Mouse (Mus musculus) gastrocnemius, postnatal 14 days (tissue): ENCODE results near the gene Saysd1. TPM values are rescaled to one million over a fixed set of nuclear protein-coding genes. Genes with fewer than 3 reads are reported as not detected.
A peak's percentile ranks its signal among the peaks of the same experiment; 100 is the strongest.

Experiments used
- DNase-seq: peaks from one replicate; pipeline ENCODE4 v3.0.0; 2021; ENCODE audit warnings: mixed read lengths
- intact Hi-C: fragments of 180-260 bp; cut with DNase I; formaldehyde crosslinking; loops from one replicate; pipeline ENCODE4 v1.15.1; 2025; ENCODE audit warnings: low total_unique reads
- total RNA-seq, 2 experiments: library from RNA; stranded (reverse); gene quantifications; 2 replicates each; pipeline ENCODE4 v1.2.3; 2021

Saysd1 gene
- total RNA-seq, 2 experiments from 2014 or later, result 1.7 to 1.8 TPM

DNA sequence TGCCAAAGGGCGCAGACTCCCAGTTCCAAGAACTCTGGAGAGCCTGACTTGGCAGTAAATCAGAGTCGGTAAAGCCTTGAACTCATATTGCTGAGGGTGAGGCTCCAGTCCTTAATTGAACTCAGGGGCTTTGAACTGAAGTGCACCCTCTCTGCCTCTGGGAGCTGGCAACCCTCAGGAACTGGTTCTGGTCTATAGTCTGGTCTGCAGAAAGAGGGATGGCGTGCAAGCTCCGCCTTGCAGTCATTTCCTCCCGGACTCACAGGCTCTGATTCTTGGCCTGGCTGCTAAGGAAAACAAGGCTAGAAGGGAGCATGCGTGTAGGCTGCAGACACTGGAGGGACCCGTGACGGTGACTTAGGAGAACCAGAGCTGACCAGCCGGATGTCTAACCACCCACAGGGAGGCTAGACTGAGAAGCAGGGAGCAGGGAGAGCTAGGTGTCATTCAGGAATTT lies 22.2 kb downstream of the Saysd1 start:
- intact Hi-C loops, result no loop called here
- DNase-seq, result peak; percentile 25

DNA sequence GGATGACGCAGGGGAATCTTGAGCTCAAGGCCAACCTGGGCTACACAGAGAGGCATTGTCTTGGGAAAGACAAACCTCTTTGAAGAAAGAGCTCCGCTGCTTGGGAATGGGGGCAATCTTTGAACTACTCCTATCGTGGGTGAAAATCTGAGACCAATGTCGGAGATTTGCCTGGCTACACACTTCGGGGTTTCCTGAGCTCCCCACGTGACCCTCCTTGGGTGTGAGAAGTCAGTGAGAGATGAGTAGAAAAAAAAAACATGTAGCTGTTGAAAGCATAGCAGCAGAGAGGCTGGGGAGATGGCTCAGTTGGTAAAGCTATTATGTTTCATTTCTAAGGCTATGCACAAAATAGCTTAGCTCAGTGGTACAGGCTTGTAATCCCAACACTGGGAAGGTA lies 23.4 kb downstream of the Saysd1 start:
- no peak for DNase-seq
- intact Hi-C loops, result loop anchor here (1.0 kb wide), 1 partner anchor 143 kb away; no protein-coding TSS in a partner anchor

DNA sequence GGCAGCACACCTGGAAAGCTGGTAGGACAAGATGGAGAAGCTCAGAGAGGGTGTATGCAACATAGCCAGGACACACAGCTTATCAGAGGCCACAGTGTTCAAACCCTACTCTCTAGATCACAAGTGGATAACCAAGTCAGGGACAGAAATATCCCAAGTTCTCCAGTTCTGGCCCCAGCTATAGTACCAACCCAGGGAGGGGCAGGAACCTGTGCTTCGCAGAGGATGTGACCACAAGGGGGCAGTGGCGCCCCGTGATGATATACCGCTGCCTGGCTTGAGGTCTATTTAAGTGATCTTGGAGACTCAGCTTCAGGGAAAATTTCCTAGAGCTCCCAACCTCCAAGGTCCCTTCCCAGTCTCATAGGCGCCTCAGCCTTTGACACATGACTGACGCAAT lies 24.4 kb downstream of the Saysd1 start:
- DNase-seq, result peak; percentile 86
- intact Hi-C loops, result loop anchor here (1.0 kb wide), 1 partner anchor 144 kb away; no protein-coding TSS in a partner anchor

DNA sequence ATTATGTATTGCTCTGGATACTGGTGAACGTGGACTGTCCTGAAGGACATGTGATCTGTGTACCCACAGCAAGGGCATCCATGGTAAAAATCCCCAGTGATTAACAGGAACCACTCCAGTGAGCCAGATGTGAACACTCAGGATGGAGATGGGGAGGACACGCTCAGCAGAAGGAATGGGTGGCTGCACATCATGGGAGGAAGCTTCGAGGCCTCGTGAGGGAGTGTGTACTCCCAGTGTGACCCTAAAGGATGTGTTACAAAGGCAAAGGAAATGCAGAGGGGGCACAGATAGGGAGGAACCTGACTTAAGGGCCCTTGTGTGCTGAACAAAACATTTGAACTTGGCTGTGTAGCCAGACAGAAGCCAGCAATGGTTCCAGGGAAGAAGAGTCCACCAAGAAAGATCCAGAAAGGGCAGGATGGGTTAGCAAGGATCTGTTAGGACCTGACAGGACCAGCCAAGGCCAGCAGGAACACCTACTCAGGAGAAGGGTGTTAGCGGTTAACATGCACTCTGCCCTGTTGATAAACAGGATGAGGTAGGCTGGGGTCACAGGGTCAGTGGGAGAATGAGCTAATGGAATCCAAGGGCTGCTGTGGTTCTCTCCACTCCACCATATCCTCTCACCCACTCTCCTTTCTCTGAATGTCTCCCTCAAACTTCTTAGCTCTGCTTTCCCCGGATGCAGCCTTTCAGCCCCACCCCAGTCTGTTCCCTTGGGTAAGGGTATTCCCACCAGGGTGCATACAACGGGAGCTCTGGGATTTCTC lies 25.0 kb downstream of the Saysd1 start:
- intact Hi-C loops, result no loop called here

DNA sequence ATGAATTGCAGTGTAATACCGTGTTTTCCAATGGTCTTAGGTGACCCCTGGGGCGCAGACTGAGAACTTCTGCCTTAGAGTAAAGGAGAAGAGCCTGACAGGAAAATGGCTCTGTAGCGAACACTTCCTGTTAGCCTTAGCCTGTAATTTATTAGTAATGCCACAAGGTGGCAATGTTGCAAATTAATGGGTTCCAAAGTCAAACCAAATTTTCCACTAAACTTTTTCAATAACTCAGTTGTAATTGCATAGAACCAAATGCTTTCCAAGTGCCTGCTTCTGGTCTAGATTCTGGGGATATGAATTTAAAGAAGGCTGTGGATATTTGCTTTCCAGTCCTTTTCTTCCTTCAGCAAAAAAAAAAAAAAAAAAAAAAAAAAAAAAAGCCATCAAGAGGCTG lies 26.1 kb downstream of the Saysd1 start:
- intact Hi-C loops, result no loop called here
- no peak for DNase-seq

More for the DNA sequence above, 25.0 kb downstream of the Saysd1 start:
- DNase-seq, result no peak

DNA sequence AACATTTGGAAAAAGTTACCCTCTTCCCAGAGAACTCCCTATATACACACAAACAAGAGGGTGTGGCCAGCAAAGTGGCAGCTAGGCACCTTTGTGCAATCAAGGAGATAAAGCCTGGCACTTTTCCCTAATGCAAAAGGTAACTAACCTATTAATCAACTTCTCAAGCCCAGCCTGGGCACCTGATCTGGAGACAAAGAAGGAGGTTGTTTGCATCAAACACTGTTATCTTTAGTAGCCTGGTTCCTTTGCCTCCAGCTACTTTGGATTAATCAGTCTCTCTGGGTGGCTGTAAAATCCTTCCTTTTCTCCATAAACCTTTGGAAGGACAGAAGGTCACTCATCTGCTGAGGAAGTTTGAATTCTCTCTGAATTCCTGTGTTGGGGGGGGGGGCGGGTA lies 27.4 kb downstream of the Saysd1 start:
- intact Hi-C loops, result no loop called here
- no peak for DNase-seq

DNA sequence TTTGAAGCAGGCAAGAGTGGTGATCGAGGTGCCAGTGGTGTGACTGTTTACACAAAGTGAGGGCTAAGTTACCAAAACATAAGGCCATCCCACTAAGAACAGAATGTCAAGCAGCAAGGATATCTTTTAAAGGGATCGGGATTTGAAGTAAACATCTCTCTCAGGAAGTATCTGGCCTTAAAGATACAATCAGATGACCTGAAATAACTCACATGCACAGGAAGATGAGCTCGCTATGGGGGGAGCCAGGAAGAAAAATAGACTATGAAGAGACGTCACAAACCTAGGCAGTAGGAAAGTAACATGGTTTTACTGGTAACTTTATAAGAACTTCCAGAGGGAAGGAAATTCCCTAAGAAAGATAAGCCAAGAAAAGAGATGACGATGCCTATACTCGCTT lies 32.1 kb downstream of the Saysd1 start:
- intact Hi-C loops, result no loop called here

DNA sequence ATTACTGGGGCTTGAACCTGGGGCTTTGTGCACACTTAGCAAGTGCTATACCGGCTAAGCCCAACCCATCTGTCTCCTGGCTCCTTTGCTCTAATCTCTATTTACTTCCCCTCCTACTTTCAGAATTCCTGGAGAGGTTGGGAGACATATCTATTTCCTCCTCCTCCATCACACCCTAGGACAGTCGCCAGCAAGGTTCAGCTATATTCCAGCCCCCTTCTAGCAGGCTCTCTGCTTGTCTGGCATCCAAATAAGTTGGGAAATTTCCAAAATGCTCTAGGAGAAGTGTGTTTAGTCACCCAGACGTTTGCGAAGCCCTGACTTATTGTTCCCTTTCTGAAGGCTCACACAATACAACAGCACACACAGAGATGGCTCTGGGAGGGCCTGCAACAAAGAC lies 35.1 kb downstream of the Saysd1 start:
- intact Hi-C loops, result no loop called here
- no peak for DNase-seq

More for the DNA sequence above, 32.1 kb downstream of the Saysd1 start:
- no peak for DNase-seq

DNA sequence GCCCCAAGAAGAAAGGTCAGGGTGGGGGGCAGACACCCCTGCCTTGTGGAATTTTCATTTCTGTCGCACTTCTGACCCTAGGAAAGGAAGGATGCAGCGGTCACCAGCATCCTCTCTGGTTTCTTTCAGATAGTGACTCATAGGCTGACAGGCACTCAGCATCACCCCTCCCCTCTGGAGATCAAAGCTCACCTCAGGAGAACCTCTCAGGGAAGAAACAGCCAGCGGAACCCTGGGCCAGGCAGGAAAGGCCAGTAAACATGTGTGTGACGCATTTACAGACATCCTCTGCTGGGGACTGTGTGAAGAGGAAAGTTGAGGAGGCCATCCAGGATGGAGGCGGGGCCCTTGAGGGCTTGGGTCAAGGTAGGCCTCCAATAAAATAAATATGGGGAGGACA lies 40.3 kb downstream of the Saysd1 start:
- DNase-seq, result no peak
- intact Hi-C loops, result no loop called here

DNA sequence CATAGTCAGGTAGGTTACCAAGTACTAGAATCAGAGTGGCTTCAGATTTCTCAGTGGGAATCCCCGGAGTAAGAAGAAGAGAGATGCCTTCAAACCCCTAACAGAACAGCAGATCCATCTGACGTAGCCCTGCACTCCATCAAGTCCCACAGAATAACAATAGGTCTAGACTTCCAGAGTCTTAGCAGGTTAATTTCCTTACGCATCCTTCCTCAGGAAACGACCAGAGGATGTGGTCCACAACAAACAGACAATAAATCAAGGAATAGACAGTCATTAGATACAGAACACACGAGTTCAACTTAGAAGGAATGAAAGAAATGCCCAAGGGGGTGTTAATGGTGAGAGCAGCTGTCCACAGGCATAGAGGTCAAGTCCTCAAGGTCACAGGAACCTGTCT lies 43.4 kb downstream of the Saysd1 start:
- intact Hi-C loops, result no loop called here
- no peak for DNase-seq

DNA sequence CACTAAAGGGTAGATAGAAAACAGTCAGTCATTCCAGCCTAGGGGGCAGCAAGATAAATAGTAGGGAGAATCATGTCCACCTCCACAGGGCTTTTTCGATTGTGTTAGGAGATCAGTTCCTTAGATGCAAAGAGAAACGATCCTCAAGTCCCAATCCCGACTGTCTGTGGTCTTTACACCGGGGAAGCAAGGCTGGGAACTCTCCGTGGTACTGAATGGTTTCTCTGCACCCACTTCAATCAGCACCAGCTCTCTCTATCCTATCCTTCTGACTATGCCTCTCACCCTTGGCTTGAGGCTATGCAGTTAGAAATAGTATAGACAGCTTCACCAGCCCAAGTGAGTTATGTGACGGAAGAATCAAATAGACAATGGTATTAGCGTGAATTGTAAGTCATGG lies 44.8 kb downstream of the Saysd1 start:
- peak; percentile 9 for DNase-seq
- intact Hi-C loops, result no loop called here

DNA sequence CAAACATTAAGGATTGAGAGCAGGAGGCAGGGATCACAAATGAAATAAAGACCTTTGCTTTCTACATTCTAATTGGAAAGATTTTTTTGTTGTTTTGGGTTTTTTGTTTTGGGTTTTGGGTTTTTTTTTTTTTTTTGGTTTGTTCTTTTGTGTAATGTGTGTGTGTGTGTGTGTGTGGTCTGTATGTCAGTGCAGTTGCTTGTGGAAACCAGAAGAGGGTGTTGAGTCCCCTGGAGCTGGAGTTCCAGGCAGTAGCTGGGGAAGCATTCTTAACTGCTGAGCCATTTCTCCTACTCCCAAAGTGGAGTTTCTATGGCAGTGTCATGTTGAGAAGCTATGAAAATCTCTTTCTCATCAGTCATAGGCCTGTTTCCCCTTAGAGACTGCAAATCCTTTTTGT lies 54.0 kb downstream of the Saysd1 start:
- intact Hi-C loops, result no loop called here
- no peak for DNase-seq

DNA sequence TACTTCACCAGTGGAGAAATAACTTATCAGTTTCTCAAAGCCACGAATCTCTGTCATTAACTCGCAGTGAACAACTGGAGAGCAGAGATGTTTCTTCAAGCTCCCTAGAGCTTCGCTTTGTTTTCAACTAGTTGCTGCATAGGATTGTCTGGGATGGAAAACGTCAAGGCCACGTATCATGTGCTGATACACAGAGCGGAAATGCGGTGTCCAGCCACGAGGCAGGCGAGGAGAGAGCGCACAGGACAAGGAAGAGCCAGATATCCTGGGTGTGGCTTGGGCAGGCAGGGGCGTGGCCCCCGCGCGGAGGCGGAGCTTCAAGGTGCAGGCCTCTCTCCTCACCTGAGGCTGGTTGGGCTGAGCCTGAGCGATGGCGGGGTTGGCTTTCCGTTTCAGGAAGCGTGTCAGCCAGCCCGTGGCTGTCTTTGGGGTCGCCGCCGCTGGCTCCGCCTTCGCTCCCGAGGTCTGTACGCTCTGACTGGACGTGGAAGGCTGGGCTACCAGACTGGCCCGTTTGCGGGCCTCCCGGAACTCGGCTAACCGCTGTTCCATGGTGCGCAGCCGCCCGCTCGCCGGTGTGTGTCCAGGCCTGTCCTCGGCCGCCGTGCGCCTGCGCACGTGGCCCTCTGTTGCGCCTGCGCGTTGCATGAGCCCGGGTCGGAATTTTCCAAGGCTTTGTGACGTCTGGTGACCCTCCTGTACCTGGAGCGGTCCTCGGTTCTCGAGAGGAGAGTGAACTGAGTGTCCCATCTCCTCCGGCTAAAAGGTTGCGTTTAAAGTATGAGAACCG lies 55.6 kb downstream of the Saysd1 start:
- intact Hi-C loops, result no loop called here

DNA sequence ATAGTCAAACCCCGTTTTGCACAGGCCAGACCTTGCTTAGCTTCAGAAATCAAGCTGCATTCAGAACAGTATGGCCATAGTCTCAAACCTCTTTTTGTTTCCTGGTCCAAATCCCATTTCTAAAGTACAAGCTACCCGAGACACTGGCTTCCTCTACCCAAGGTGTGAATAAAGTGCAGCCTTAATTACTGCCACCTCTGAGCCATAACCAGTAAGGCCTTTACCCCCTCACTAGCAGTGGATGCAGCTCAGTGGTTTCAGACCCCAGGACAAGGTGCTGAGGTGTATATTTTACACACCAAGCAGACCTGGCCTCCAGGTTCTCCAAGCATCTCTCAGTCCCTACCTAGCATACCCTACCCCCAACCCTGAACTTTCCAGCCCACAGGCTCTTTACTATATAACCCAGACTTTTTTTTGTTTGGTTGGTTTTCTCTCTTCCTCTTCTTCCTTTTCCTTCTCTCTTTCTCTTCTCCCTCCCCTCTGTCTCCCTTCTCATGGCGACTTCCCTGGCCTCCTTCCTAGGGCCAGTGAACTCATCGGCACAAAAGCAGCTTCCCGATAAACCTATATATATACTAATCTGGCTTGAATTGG lies 56.3 kb downstream of the Saysd1 start:
- no peak for DNase-seq
- intact Hi-C loops, result no loop called here

More for the DNA sequence above, 55.6 kb downstream of the Saysd1 start:
- DNase-seq, result peak; percentile 86

DNA sequence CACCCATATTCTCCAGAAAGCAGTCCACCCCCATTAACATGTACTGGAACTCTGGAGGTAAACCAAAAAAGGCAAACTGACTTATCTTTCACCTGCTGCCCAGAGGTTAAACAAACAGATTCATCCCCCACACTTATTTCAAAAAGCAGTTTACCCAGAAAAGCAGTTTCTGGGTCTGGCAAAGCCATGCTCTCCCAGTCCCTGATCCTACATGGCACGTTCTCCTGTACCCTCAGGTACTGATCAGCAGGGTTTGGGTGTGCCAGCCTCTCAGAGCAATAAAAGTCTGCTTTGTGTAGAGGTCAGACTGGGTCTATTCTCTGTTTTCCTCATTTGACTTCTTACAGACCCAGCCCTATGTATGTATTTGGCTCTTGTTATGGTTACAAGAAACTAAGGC lies 57.2 kb downstream of the Saysd1 start:
- intact Hi-C loops, result no loop called here
- DNase-seq, result no peak

DNA sequence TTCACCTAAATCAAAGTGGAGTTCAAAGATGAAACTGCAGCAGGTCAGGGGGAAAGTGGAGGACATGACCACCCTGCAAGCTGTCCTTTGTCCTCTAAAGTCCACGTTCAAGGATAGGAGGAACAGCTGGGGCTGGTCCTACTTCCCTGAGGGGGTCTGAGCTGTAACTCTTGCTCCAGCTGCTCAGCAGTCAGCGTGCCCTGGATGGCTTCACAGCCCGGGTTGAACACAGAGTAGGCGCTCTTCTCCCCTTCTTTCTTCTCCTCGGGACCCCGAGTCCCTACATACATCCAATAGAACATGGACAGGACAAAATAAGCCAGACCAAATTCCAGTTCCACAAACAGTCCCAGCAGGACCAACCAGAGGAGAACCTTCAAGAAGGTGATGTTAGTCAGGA lies 61.2 kb downstream of the Saysd1 start:
- intact Hi-C loops, result no loop called here
- DNase-seq, result no peak

DNA sequence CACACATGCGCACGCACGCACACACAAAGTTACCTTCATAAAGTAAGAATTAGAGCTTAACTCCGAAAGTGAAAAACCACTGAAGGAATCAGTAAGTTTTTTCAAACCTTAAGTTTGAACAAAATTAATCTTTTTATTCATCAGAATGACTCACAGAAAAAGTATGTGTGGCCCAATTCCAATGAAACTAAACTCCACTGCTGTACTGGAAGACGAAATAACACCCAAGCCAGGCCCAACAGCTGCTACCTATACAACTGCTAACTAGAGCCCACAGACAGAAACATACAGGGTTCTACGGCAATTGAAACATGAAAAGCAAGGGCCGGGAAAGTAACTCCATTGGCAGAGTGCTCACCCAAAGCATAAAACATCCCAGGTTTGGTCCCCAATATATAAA lies 62.8 kb downstream of the Saysd1 start:
- intact Hi-C loops, result no loop called here
- no peak for DNase-seq

DNA sequence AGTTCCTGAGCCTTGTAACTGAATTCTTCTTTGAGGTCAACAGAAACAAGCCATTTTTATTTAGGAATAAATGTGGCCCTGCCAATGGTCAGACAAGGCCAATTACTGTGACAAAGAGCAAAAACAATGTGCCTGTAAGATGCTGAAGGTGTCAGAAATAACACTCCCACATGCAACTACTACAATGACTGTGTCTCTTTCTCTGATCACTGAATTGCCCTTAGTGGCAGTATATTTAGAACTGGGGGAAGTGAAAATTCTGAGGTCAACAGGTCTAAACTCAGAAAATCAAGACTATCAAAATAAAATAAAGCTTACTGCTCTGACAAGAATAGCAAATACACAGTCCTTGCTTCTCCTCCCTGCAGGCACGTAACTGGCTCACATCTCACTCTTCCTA lies 63.6 kb downstream of the Saysd1 start:
- intact Hi-C loops, result no loop called here
- DNase-seq, result no peak

DNA sequence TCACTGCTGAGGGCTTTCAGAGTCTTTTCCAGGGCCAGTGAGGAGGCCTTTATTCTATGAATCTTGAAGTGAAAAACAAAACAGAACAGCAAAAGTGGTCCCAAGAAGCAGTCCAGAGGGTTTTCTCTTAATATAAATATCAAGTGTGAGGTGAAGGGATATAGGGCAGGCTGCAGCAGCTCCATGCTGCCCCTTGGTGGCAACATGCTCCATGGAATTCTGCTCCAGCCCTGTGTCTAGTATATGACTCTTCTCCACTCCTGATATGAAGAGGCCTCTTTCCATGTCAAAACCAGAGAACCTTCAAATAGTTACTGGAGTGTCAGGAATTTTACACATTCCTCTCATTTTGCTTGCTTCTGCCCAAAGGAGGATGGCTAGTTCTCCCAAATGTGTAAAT lies 67.7 kb downstream of the Saysd1 start:
- intact Hi-C loops, result no loop called here
- DNase-seq, result no peak

DNA sequence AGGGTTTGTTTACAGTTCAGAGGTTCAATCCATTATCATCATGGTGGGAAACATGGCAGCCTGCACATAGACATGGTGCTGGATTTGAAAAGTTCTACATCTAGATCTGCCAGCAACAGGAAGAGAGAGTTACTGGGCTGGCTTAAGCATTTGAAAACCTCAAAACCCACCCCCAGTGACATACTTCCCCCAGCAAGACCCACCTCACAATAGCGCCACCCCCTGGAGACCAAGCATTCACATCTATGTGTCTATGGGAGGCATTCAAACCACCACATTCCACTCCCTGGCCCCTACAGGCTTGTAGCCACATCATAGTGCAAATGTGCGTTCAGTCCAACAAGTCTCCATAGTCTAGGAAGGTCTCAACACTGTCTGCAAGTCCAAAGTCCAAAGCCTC lies 70.0 kb downstream of the Saysd1 start:
- intact Hi-C loops, result loop anchor here (5.0 kb wide), 1 partner anchor 361 kb away; no protein-coding TSS in a partner anchor
- no peak for DNase-seq
